Mouse (Mus musculus) liver, postnatal 0 days (tissue): ENCODE data around the gene Lgmn.

Source experiments
- CTCF ChIP-seq: sonication (generic); IDR thresholded peaks from 2 replicates; pipeline ENCODE4 v1.5.1; 2016; ENCODE audit warnings: antibody characterized with exemption, low read depth
- EP300 ChIP-seq: IDR thresholded peaks from 2 replicates; pipeline ENCODE4 v1.6.1; 2016; ENCODE audit warnings: antibody characterized with exemption, low read depth, mild to moderate bottlenecking

DNA sequence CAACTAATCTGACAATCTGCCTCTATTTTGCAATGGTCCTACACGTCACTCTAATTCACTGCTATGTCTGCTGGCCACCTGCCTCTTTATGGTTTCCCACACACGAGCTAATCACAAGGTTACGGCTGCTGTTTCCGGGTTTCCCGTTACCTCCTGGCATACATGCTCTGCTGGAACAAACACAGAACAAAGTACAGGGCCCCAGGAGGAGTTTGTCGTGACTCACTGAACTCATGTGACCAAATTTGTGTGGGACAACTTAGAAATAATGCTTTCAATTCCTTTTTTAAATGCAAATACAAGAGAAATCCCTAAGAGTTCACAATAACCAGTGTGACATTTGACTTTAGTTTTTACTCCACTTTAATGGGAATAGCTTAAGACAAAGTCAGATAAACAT is 14.0 kb upstream of the Lgmn start:
- TF ChIP-seq EP300 (peak; percentile 77), CTCF (no peak)
